Mouse (Mus musculus) monocyte, adult 5-6 weeks (primary cell): ENCODE results near the gene Tmem25. TPM values are rescaled to one million over a fixed set of nuclear protein-coding genes. Genes with fewer than 3 reads are reported as not detected.
"Not testable (repeated sequence)": the region's sequence is repeated elsewhere in the genome, so short reads cannot be mapped to it uniquely, and the experiment has no call there.

Experiments
- ATAC-seq: fragments of 153-309, 156-312 bp; replicated peaks from 2 replicates; pipeline ENCODE4 v1.8.0; 2017; ENCODE audit warnings: mild to moderate bottlenecking; ENCODE audit not compliant: low TSS enrichment, insufficient number of reproducible peaks, severe bottlenecking, poor library complexity, low FRiP score
- total RNA-seq: library from RNA; stranded (forward); fragments of 200-1000, 200-491, 200-594 nt; gene quantifications from 3 replicates; pipeline ENCODE4 v1.2.3, GENCODE M21; 2017

The Tmem25 gene
- total RNA-seq, 1 experiment from 2014 or later = 0.48 TPM

DNA sequence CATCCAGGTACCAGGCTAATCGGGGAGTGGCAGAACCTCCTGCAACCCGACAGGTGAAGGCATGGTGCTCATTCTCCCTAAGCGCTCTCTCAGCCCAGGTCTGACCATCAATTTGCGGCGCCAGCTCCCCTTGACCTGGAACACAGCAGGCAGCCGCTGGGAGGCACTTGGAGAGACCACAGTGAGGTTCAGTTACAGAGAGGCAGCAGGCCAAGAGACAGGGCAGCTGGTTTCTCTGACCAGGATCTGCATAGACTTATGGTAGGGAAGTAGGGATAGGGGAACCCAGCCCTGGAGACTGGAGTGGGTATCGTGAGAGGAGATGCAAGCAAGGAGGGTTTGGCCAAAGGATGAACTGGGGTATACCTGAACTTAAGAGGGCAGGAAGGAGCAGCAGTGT is 809 bp downstream of the Tmem25 start:
- ATAC-seq = no peak

DNA sequence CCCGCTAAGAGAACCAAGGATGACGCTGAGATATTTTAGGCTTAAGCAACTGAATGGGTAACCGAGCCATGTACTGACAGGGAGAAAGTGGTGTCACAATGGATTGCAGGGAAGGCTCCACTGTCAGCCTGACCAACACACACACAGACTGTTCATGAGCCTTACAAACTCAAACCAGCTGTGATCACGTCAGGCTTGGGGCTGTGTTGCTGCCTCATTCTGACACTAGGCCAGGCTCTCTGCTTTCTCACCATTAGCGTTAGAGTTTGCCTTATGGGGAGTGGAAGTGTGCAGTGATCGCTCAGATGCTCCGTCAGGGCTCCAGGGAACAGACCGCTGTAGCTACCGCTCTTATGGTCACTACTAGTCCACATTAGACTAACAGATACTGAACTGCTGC is 6.3 kb downstream of the Tmem25 start:
- ATAC-seq = no peak

DNA sequence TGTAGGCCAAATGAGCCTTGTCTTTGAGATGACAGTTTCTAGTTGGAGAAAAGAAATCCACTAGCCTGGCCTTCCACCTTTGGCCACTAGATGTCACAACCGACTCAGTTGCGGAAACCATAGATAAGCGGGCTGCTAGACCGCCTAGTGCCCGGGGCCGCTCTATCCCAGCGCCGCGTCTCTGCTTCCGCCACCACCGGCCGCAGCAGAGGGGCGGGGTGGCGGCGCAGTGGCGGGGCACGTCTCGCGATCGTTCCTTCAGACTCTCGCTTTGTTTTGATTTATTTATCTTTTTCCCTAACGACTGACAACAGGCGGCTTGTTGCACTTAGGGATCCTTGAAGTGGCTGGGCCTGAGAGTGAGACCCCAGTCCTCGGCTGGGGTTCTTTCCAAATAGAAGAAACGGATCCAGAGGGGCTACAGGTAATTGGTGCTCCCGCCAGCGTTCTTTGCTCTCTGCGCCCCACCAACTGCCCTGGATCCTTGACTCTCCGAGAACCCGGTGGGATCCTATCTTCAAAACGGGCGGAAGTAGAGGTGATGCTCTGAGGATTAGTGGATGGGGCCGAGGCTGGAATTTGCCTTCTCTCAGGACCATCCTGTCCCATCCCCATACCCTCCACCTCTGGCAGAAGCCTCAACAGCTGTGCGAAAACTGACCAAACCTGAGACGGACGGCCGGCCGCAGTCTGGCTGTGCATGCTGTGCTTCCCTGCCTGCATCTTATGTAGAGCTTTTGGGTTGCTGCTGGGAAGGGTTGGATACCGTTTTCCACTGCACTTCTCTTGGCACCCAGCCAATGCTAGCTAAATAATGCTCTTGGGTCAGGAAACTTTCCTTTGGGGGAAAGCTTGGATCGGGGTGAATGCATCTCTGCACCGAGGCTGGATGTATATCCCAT is 26.1 kb downstream of the Tmem25 start:
- peak; percentile 98 for ATAC-seq

DNA sequence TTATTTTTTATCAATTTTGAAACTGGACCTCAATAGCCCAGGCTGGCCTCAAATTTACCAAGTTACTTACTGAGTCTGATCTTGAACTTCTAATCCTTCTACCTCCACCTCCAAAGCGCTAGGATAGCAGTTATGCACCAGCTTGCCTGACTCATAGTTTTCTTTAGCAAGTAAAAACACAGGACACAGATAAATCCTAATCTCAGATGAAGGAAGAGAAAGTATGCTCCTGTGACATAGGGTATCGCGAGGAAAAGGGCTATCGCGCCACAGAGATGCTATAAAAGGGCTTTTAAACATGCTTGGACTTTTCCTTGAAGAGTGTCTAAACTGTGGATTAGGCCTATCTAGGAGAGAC is 26.7 kb downstream of the Tmem25 start:
- no peak for ATAC-seq

DNA sequence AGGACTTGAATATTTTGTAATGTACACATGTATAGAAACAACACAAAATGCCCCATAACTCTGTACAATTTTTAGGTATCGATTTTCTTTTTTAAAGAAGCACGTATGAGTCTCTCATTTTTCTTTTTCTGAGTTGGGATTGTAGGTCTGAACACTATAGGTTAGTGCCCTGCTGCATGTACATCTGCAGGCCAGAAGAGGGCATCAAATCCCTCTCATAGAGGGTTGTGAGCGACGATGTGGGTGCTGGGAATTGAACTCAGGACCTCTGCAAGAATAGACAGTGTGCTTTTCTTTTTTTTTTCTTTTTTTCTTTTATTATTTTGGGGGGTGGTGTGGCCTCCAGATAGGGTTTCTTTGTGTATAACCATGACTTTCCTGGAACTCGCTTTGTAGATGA is 27.7 kb downstream of the Tmem25 start:
- no peak for ATAC-seq

DNA sequence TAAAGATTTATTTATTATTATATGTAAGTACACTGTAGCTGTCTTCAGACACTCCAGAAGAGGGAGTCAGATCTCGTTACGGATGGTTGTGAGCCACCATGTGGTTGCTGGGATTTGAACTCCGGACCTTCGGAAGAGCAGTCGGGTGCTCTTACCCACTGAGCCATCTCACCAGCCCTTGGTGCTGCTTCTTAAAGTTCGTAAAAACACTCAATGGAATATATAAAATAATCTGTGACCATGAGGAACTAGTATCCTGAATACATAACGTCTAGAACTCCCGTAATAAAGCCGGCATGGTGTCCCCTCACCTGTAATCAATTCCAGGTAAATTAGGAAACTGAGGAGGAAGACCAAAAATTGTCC is 31.1 kb downstream of the Tmem25 start:
- not testable (repeated sequence) for ATAC-seq

DNA sequence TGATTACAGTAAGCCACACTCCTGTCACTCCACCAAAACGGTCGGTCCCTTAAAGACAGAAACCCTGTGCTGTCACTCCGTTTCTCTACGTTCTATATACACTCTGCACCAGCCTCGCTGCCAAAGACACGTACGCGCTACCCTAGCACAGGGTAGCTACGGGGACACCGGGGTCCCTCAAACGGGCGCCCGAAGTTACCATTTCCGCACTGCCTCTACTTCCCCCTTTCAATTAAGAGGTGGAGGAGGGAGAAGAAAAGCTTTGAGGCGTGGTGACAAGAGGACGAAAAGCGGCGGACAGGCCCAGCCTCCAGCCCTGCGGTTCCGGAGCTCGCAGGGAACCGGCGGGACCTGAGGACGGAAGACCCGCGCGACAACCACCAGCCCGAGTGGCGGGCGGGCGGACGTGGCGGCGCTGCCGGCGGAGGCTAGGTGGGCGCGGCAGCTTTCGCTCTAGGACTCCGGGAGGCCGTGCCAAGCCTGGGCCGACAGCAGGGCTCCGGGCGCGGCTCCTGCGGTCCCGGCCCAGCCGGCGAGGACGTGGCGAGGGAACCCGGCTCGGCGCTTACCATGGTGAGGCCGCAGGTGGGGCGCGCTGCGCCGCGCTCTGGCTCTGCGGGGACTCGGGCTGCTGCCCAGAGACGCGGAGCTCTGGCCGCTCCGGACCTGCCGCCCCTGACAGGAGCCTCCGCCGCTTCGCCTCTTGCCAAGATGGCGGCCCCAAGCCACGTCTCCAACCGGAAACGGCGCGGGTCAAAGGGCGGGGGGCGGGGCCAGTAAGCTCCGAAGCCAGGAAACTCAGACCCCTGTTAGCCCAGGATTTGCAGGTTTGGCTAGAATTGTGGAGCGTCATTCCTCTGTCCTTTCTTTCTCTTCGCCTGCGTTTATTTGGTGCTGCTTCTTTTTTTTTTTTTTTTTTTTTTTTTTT is 31.7 kb downstream of the Tmem25 start, which contains the start of the genes Arcn1 and Ift46:
Gene Arcn1 (minus strand): TSS at position 745 of the 928 bp plus-strand sequence.
Gene Ift46 (plus strand): TSS at position 808 of the 928 bp plus-strand sequence.
- ATAC-seq = peak; percentile 79

DNA sequence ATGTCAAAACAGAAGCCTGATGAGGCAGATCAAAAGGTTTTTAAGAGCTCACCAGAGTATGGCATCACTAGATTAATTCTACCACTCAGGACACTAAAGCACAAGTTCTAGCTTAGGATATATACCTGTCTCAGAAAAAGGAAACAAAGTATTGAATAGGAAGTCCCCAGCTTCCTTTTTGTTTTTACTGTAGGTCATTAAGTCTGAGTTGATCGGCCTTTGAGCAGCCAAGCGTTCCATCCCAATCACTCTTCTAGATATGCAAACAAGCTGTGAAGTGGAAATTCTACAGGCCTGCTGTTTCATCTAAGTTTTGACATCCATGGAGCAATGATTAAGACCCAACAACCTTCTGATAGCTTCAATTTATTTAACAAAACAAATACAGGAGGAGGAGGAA is 38.2 kb downstream of the Tmem25 start:
- ATAC-seq = no peak

DNA sequence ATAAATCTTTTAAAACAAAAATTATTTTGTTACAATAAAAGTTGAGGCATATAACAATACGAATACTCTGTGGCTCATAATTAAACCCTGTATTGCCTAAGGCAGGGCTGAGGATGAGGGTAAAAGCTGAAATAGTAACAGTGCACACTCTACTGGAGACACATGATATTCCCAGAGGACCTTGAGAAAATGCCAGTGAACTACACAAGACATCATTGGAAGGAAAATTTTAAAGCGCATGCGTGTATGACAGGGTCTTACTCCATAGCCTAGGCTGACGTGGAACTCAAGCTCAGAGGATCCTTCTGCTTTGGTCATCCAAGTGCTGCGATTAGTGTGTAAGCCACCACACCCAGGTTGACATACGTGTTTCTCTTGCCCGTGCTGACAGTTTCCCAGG is 50.6 kb downstream of the Tmem25 start:
- ATAC-seq = no peak

DNA sequence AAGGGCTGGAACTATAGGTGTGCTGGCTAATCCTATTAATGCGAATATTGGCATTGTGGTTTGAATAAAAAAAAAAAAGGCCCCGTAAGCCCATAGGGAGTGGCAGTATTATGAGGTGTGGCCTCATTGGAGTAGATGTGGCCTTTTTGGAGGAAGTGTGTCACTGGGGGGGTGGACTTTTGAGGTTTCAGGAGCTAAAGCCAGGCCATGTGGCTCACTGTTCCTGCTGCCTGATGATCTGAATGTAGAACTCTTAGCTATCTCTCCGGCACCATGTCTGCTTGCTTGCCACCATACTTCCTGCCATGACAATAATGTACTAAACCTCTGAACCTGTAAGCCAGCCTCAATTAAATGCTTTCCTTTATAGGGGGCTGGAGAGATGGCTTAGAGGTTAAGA is 51.8 kb downstream of the Tmem25 start:
- no peak for ATAC-seq

DNA sequence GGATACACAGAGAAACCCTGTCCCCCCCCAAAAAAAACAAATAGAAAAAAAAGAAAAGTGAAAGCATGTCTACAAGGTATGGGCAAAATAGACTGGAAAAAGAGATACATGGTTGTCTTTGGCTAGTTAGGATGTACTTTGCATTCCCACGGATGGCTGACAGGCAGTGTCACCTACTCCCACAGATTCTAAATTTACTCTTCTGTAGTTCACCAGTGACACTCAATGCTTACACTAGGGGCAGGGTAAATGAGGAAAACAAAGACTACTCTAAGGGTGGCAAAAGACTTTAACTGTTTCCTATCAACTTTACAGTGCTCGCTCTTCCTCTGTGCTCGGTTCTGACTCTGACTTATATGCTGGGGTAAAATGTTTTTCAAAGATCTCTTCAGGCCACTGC is 52.4 kb downstream of the Tmem25 start:
- ATAC-seq = no peak

DNA sequence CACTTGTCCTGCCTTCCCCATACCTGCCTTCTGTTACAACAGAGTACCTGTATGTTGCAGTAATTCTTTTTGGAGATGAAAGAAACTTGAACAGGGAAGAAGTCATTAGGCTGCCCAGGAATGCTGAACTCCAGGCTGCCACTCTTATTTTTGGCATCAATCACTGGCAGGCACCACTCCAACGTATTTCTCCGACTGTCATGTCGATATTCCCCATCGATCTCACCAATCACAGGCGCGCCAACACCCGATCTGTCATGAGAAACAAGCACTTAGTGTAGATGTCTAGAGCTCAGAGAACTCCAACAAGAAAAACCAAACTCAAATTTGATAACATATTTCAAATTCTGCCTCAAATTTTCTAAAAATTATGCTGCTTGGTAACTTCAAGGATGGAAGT is 53.7 kb downstream of the Tmem25 start:
- no peak for ATAC-seq

Other genes with a start within 250 kb of the Tmem25 start
- 13.4 to 23.0 TPM (median 17.5 TPM) in 3 replicates for gene Cxcr5, start 237.4 kb downstream of the Tmem25 start, total RNA-seq
- gene Ddx6, start 194.4 kb downstream of the Tmem25 start, total RNA-seq = 131 to 157 TPM (median 139 TPM) in 3 replicates
- gene Treh, start 126.1 kb downstream of the Tmem25 start, total RNA-seq = not detected in 3 replicates
- gene Phldb1, start 64.1 kb downstream of the Tmem25 start, total RNA-seq = 2.1 to 4.3 TPM (median 3.1 TPM) in 3 replicates
- 156 to 231 TPM (median 178 TPM) in 3 replicates for gene Arcn1, start 31.5 kb downstream of the Tmem25 start, total RNA-seq
- 20.1 to 53.5 TPM (median 37.4 TPM) in 3 replicates for gene Ift46, start 31.4 kb downstream of the Tmem25 start, total RNA-seq
- gene Ttc36, start 3.8 kb upstream of the Tmem25 start, total RNA-seq = not detected in 3 replicates
- gene Kmt2a, start 82.0 kb upstream of the Tmem25 start, total RNA-seq = 11.5 to 40.0 TPM (median 13.4 TPM) in 3 replicates
- gene Atp5l, start 121.4 kb upstream of the Tmem25 start, total RNA-seq = 129 to 228 TPM (median 191 TPM) in 3 replicates
- 17.7 to 43.2 TPM (median 41.6 TPM) in 3 replicates for gene Ube4a, start 166.3 kb upstream of the Tmem25 start, total RNA-seq
- gene Cd3g, start 181.1 kb upstream of the Tmem25 start, total RNA-seq = 14.2 to 35.0 TPM (median 22.5 TPM) in 3 replicates
- 3.0 to 5.9 TPM (median 3.4 TPM) in 3 replicates for gene Cd3d, start 182.5 kb upstream of the Tmem25 start, total RNA-seq
- gene Cd3e, start 210.3 kb upstream of the Tmem25 start, total RNA-seq = 0.32 to 1.6 TPM (median 0.76 TPM) in 3 replicates
- gene Mpzl2, start 240.5 kb upstream of the Tmem25 start, total RNA-seq = not detected in 3 replicates